Mouse (Mus musculus) embryo, embryonic 10.5 days (tissue): ENCODE measurements around the gene 5730455P16Rik.
"Not testable (repeated sequence)": the region's sequence is repeated elsewhere in the genome, so short reads cannot be mapped to it uniquely, and the experiment has no call there.

Source experiments
- DNase-seq: peaks from one replicate; pipeline ENCODE4 v3.0.0-alpha.2; 2015; ENCODE audit warnings: low spot score

The 5730455P16Rik gene

GRCm38 (mm10) chr11:80377712-80378451, at the start of gene 5730455P16Rik:
Gene 5730455P16Rik (minus strand): TSS chr11:80378034.
- DNase-seq: peak; percentile 89

- DNase-seq: not testable (repeated sequence)
Observed at GRCm38 (mm10) chr11:80426029-80426813, 48.4 kb upstream of the 5730455P16Rik start.

- DNase-seq: no peak
Observed at GRCm38 (mm10) chr11:80425247-80425778, 47.5 kb upstream of the 5730455P16Rik start.

GRCm38 (mm10) chr11:80424691-80425090, 46.9 kb upstream of the 5730455P16Rik start:
- no peak for DNase-seq

- DNase-seq: no peak
Observed at GRCm38 (mm10) chr11:80421421-80422047, 43.7 kb upstream of the 5730455P16Rik start.

- DNase-seq: no peak
Observed at GRCm38 (mm10) chr11:80420202-80420984, 42.6 kb upstream of the 5730455P16Rik start.

GRCm38 (mm10) chr11:80419743-80420142, 41.9 kb upstream of the 5730455P16Rik start:
- no peak for DNase-seq

GRCm38 (mm10) chr11:80417085-80417484, 39.3 kb upstream of the 5730455P16Rik start:
- no peak for DNase-seq

- no peak for DNase-seq
Observed at GRCm38 (mm10) chr11:80410377-80410776, 32.5 kb upstream of the 5730455P16Rik start.

- not testable (repeated sequence) for DNase-seq
Observed at GRCm38 (mm10) chr11:80407878-80408277, 30.0 kb upstream of the 5730455P16Rik start.

- no peak for DNase-seq
Observed at GRCm38 (mm10) chr11:80396617-80397016, 18.8 kb upstream of the 5730455P16Rik start.

GRCm38 (mm10) chr11:80395930-80396329, 18.1 kb upstream of the 5730455P16Rik start:
- DNase-seq: no peak

- DNase-seq: no peak
Observed at GRCm38 (mm10) chr11:80391407-80392120, 13.7 kb upstream of the 5730455P16Rik start.

GRCm38 (mm10) chr11:80389885-80390284, 12.1 kb upstream of the 5730455P16Rik start:
- DNase-seq: no peak

GRCm38 (mm10) chr11:80386790-80387189, 9.0 kb upstream of the 5730455P16Rik start:
- no peak for DNase-seq

GRCm38 (mm10) chr11:80385055-80385454, 7.2 kb upstream of the 5730455P16Rik start:
- no peak for DNase-seq

- DNase-seq: no peak
Observed at GRCm38 (mm10) chr11:80384461-80384860, 6.6 kb upstream of the 5730455P16Rik start.

- peak; percentile 67 for DNase-seq
Observed at GRCm38 (mm10) chr11:80383626-80384046, 5.8 kb upstream of the 5730455P16Rik start.

- peak; percentile 98 for DNase-seq
Observed at GRCm38 (mm10) chr11:80383019-80383625, 5.3 kb upstream of the 5730455P16Rik start, which contains the start of gene Zfp207. Gene Zfp207 (plus strand): TSS chr11:80383279.

GRCm38 (mm10) chr11:80382626-80383018, 4.8 kb upstream of the 5730455P16Rik start:
- DNase-seq: peak; percentile 57
